Mouse (Mus musculus): ENCODE measurements around the gene Gm43064. TPM values are rescaled to one million over a fixed set of nuclear protein-coding genes. Genes with fewer than 3 reads are reported as not detected.

Gene Gm43064
- polyA plus RNA-seq (2012; rRNA removed; ENCODE audit: low replicate concordance): 0.13 TPM in 1 of 2 replicates, not detected in the other

GRCm38 (mm10) chr3:103808891-103809798, at the start of gene Gm43064, which contains the start of the genes Dclre1b and Ap4b1:
Gm43064 (plus strand) TSS chr3:103809573.
Dclre1b (minus strand) TSS chr3:103809444.
Ap4b1 (plus strand) TSS chr3:103809520.

GRCm38 (mm10) chr3:103791230-103792110, 17.9 kb upstream of the Gm43064 start, which contains the start of gene Hipk1:
Hipk1 (minus strand) TSS chr3:103791563.

GRCm38 (mm10) chr3:103832426-103832825, 23.1 kb downstream of the Gm43064 start, which contains the start of gene Bcl2l15:
Bcl2l15 (plus strand) TSS chr3:103832601.

GRCm38 (mm10) chr3:103858881-103859801, 49.8 kb downstream of the Gm43064 start, which contains the start of gene Ptpn22:
Ptpn22 (plus strand) TSS chr3:103859795.

Other genes with a start within 250 kb of the Gm43064 start
- 0.18 TPM in 1 of 2 replicates, not detected in the other for gene Syt6, start 234.3 kb upstream of the Gm43064 start, polyA plus RNA-seq (2012; rRNA removed; ENCODE audit: low replicate concordance)
- gene Atg4a-ps, start 163.5 kb upstream of the Gm43064 start, polyA plus RNA-seq (2012; rRNA removed; ENCODE audit: low replicate concordance): 0.07 TPM in 1 of 2 replicates, not detected in the other
- 10.8 and 17.0 TPM in 2 replicates for gene Olfml3, start 71.6 kb upstream of the Gm43064 start, polyA plus RNA-seq (2012; rRNA removed; ENCODE audit: low replicate concordance)
- gene Gm10964, start 70.2 kb upstream of the Gm43064 start, polyA plus RNA-seq (2012; rRNA removed; ENCODE audit: low replicate concordance): not detected in 2 replicates
- 81.0 and 97.1 TPM in 2 replicates for gene Hipk1, start 18.0 kb upstream of the Gm43064 start, polyA plus RNA-seq (2012; rRNA removed; ENCODE audit: low replicate concordance)
- 16.3 and 19.2 TPM in 2 replicates for gene Dclre1b, start 129 bp upstream of the Gm43064 start, polyA plus RNA-seq (2012; rRNA removed; ENCODE audit: low replicate concordance)
- gene Ap4b1, start 53 bp upstream of the Gm43064 start, polyA plus RNA-seq (2012; rRNA removed; ENCODE audit: low replicate concordance): 10.9 and 23.3 TPM in 2 replicates
- gene Bcl2l15, start 23.0 kb downstream of the Gm43064 start, polyA plus RNA-seq (2012; rRNA removed; ENCODE audit: low replicate concordance): not detected in 2 replicates
- gene Ptpn22, start 50.2 kb downstream of the Gm43064 start, polyA plus RNA-seq (2012; rRNA removed; ENCODE audit: low replicate concordance): 12.0 and 16.0 TPM in 2 replicates
- 3.2 and 6.5 TPM in 2 replicates for gene Rsbn1, start 104.5 kb downstream of the Gm43064 start, polyA plus RNA-seq (2012; rRNA removed; ENCODE audit: low replicate concordance)
- 4.4 and 8.3 TPM in 2 replicates for gene Phtf1, start 158.5 kb downstream of the Gm43064 start, polyA plus RNA-seq (2012; rRNA removed; ENCODE audit: low replicate concordance)